Mouse (Mus musculus) kidney, postnatal 0 days (tissue): ENCODE results near the gene Gm14214. TPM values are rescaled to one million over a fixed set of nuclear protein-coding genes. Genes with fewer than 3 reads are reported as not detected.

Experiments used
- ATAC-seq: fragments of 200-750 bp; cut with Nextera tagmentation; replicated peaks from 2 replicates; pipeline ENCODE4 v1.8.0; 2017; ENCODE audit warnings: low read depth, moderate number of reproducible peaks, moderate TSS enrichment, moderate library complexity; ENCODE audit not compliant: low FRiP score
- DNase-seq: peaks from one replicate; pipeline ENCODE4 v3.0.0-alpha.2; 2016; ENCODE audit warnings: low spot score
- H3K27ac ChIP-seq: fragments of 300-500 bp; sonication (generic); 2 replicates; pipeline ENCODE4 v1.5.1; 2014; ENCODE audit warnings: mild to moderate bottlenecking
- H3K27me3 ChIP-seq: fragments of 300-500 bp; sonication (generic); 2 replicates; pipeline ENCODE4 v1.6.1; 2014; ENCODE audit warnings: low read length, mixed read lengths; ENCODE audit not compliant: insufficient read depth
- H3K36me3 ChIP-seq: fragments of 300-500 bp; sonication (generic); 2 replicates; pipeline ENCODE4 v1.6.1; 2014; ENCODE audit warnings: low read length, mixed read lengths; ENCODE audit not compliant: insufficient read depth
- H3K4me1 ChIP-seq: fragments of 300-500 bp; sonication (generic); replicated peaks from 2 replicates; pipeline ENCODE4 v1.6.1; 2014; ENCODE audit warnings: antibody characterized with exemption, low read length, mixed read lengths; ENCODE audit not compliant: insufficient read depth
- H3K4me2 ChIP-seq: fragments of 300-500 bp; sonication (generic); 2 replicates; pipeline ENCODE4 v1.6.1; 2014; ENCODE audit warnings: mild to moderate bottlenecking, low read length, moderate library complexity, mixed read lengths
- H3K4me3 ChIP-seq: fragments of 300-500 bp; sonication (generic); replicated peaks from 2 replicates; pipeline ENCODE4 v1.5.1; 2014; ENCODE audit warnings: low read depth, low read length
- H3K9ac ChIP-seq: fragments of 300-500 bp; sonication (generic); 2 replicates; pipeline ENCODE4 v1.6.1; 2014; ENCODE audit warnings: low read depth, low read length
- H3K9me3 ChIP-seq: fragments of 300-500 bp; sonication (generic); replicated peaks from 2 replicates; pipeline ENCODE4 v1.6.1; 2016; ENCODE audit warnings: low read length, inconsistent platforms, mixed read lengths
- CTCF ChIP-seq: IDR thresholded peaks from 2 replicates; pipeline ENCODE4 v1.5.1; 2016; ENCODE audit warnings: antibody characterized with exemption, low read depth, mild to moderate bottlenecking, moderate library complexity
- WGBS: fragments of 180-500 bp; shearing (Covaris S2); extraction: QIAGEN DNeasy Blood & Tissue Kit; methylation state at CpG from one replicate; pipeline ENCODE4 v1.1.7; 2014; 5-methylcytosine and 5-hydroxymethylcytosine counted together
- polyA plus RNA-seq: library from polyadenylated mRNA; unstranded; fragments of >200 nt; fragmentation: Nextera tagmentation; extraction: Ambion mirVana; gene quantifications from 2 replicates; pipeline ENCODE4 v1.2.1, GENCODE M21; 2015

Gm14214 gene
- polyA plus RNA-seq, 1 experiment from 2014 or later = not detected

- Histone ChIP-seq H3K4me1 (peaks cover 20% of the 10 kb centered on the region), H3K27me3 (no peaks in the 10 kb centered on the region), H3K27ac (peak overlapping the region; percentile 97; the same call in 1 of the 2 replicates), H3K9me3 (no peaks in the 10 kb centered on the region), H3K9ac (0 out of 2 replicates have a peak overlapping the region, but pooled peaks have one; percentile 32), H3K36me3 (no peaks in the 10 kb centered on the region), H3K4me2 (peak overlapping the region; percentile 66), H3K4me3 (peak overlapping the region; percentile 91)
- DNase-seq (no peak), ATAC-seq (no peak)
- 6% methylated on average over 14 of the region's 14 CpGs for WGBS
- TF ChIP-seq CTCF = no peak
Observed at GRCm38 (mm10) chr2:154789977-154790655, 20.3 kb upstream of the Gm14214 start.

- H3K4me1 ChIP-seq = peaks cover 20% of the 10 kb centered on the region; the same call in 1 of the 2 replicates
- H3K4me2 ChIP-seq = no peak overlapping the region
- TF ChIP-seq CTCF = no peak
- no peak for DNase-seq
- 76% methylated on average over 6 of the region's 6 CpGs for WGBS
- H3K9me3 ChIP-seq = no peaks in the 10 kb centered on the region
- no peak overlapping the region for H3K9ac ChIP-seq
- H3K27me3 ChIP-seq = no peaks in the 10 kb centered on the region
- ATAC-seq = no peak
- no peaks in the 10 kb centered on the region for H3K36me3 ChIP-seq
- no peak overlapping the region for H3K4me3 ChIP-seq
- H3K27ac ChIP-seq = no peak overlapping the region
Observed at GRCm38 (mm10) chr2:154789381-154789780, 19.6 kb upstream of the Gm14214 start.

GRCm38 (mm10) chr2:154786776-154787175 lies 16.9 kb upstream of the Gm14214 start:
- Histone ChIP-seq H3K36me3 (no peaks in the 10 kb centered on the region), H3K9me3 (no peaks in the 10 kb centered on the region), H3K27me3 (no peaks in the 10 kb centered on the region), H3K4me2 (no peak overlapping the region), H3K9ac (no peak overlapping the region), H3K4me1 (0 out of 2 replicates have a peak, but pooled peaks cover 6% of the 10 kb centered on the region), H3K27ac (no peak overlapping the region), H3K4me3 (no peak overlapping the region)
- DNase-seq (no peak), ATAC-seq (no peak)
- TF ChIP-seq CTCF = no peak
- 52% methylated on average over 11 of the region's 11 CpGs for WGBS

GRCm38 (mm10) chr2:154786187-154786586 lies 16.4 kb upstream of the Gm14214 start:
- no peaks in the 10 kb centered on the region for H3K9me3 ChIP-seq
- WGBS = 54% methylated on average over 3 of the region's 3 CpGs
- H3K4me1 ChIP-seq = 0 out of 2 replicates have a peak, but pooled peaks cover 6% of the 10 kb centered on the region
- no peak for TF ChIP-seq CTCF
- H3K36me3 ChIP-seq = no peaks in the 10 kb centered on the region
- no peak overlapping the region for H3K4me3 ChIP-seq
- no peak overlapping the region for H3K9ac ChIP-seq
- no peak overlapping the region for H3K4me2 ChIP-seq
- H3K27ac ChIP-seq = no peak overlapping the region
- DNase-seq (no peak), ATAC-seq (no peak)
- no peaks in the 10 kb centered on the region for H3K27me3 ChIP-seq

GRCm38 (mm10) chr2:154785284-154785683 lies 15.5 kb upstream of the Gm14214 start:
- Histone ChIP-seq H3K4me3 (no peak overlapping the region), H3K36me3 (no peaks in the 10 kb centered on the region), H3K27me3 (no peaks in the 10 kb centered on the region), H3K4me2 (no peak overlapping the region), H3K9ac (no peak overlapping the region), H3K9me3 (no peaks in the 10 kb centered on the region), H3K27ac (no peak overlapping the region), H3K4me1 (0 out of 2 replicates have a peak, but pooled peaks cover 6% of the 10 kb centered on the region)
- ATAC-seq = no peak
- TF ChIP-seq CTCF = no peak
- DNase-seq = no peak
- WGBS = 62% methylated on average over 3 of the region's 3 CpGs

GRCm38 (mm10) chr2:154782856-154783650 lies 13.2 kb upstream of the Gm14214 start:
- 47% methylated on average over 17 of the region's 17 CpGs for WGBS
- Histone ChIP-seq H3K4me1 (0 out of 2 replicates have a peak, but pooled peaks cover 3% of the 10 kb centered on the region), H3K27ac (no peak overlapping the region), H3K27me3 (no peaks in the 10 kb centered on the region), H3K4me2 (no peak overlapping the region), H3K9me3 (no peaks in the 10 kb centered on the region), H3K36me3 (no peaks in the 10 kb centered on the region), H3K4me3 (no peak overlapping the region), H3K9ac (no peak overlapping the region)
- DNase-seq (no peak), ATAC-seq (no peak)
- TF ChIP-seq CTCF = no peak
